Mouse (Mus musculus) kidney, adult 2 months (tissue): ENCODE data around the gene Rell1.

Experiments
- CTCF ChIP-seq: fragments of 200-500 bp; conservative IDR thresholded peaks from 2 replicates; pipeline ENCODE4 v1.5.1; 2011; ENCODE audit warnings: low read depth, mild to moderate bottlenecking, control low read depth, low read length, moderate library complexity, mixed read lengths; ENCODE audit not compliant: insufficient read depth, insufficient read length
- POLR2A ChIP-seq: fragments of 200-500 bp; IDR thresholded peaks from one replicate; pipeline ENCODE4 v1.6.1; 2011; ENCODE audit warnings: low read depth, low read length, control low read depth

DNA sequence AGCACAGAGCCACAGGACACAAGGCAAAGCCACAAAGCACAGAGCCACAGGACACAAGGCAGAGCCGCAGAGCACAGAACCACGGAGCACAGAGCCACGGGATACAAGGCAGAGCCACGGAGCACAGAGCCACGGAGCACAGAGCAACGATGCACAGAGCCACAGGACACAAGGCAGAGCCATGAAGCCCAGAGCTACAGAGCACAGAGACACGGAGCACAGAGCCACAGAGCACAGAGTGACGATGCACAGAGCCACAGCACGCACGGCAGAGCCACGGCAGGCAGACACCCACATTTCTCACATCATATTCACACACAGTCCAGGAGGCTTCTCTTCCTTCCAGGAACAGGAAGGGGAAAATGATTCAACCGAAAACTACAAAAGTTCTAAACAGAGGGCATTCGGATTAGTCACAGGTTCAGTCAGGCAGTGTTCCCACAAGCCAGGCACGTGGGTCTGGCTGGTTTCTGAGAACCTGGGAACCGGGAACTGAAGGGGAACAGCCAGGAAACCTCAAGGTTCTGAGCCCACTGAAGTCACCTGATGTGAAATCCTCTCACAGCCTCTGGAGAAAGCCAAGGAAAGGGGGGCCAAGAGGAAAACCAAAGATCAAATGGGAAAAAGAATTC, 15.2 kb downstream of the Rell1 start:
- TF ChIP-seq CTCF, result no peak
- no peak for TF ChIP-seq POLR2A
